Mouse (Mus musculus) CH12.LX (cell line): ENCODE measurements around the gene Clmp. TPM values are rescaled to one million over a fixed set of nuclear protein-coding genes. Genes with fewer than 3 reads are reported as not detected.

Experiments used
- DNase-seq: peaks from one replicate; pipeline ENCODE4 v3.0.0-alpha.2; 2013; ENCODE audit errors: extremely low read depth
- H3K27ac ChIP-seq: 2 replicates; pipeline ENCODE4 v1.5.1; 2012; ENCODE audit warnings: low read depth, mild to moderate bottlenecking, control low read depth, moderate library complexity; ENCODE audit not compliant: insufficient read depth
- H3K27me3 ChIP-seq: replicated peaks from 2 replicates; pipeline ENCODE3; 2012; ENCODE audit warnings: inconsistent platforms
- H3K36me3 ChIP-seq, 2 experiments: replicated peaks in 1 of 2; 2 replicates each; pipeline versions ENCODE3 to v1.6.1; 2012; ENCODE audit warnings: inconsistent platforms in 1 of 2, low read length in 1 of 2, mild to moderate bottlenecking in 1 of 2, mixed read lengths in 1 of 2, moderate library complexity in 1 of 2; ENCODE audit not compliant: control insufficient read depth in 1 of 2, insufficient read depth in 1 of 2
- H3K4me1 ChIP-seq, 2 experiments: 2 replicates each; pipeline ENCODE4 v1.6.1; 2012; ENCODE audit warnings: inconsistent platforms in 1 of 2, moderate library complexity in 1 of 2; ENCODE audit not compliant: insufficient read depth in 2 of 2, control insufficient read depth in 1 of 2
- H3K4me2 ChIP-seq: 2 replicates; pipeline ENCODE4 v1.6.1; 2012; ENCODE audit warnings: low read depth, mild to moderate bottlenecking, control low read depth; ENCODE audit not compliant: poor library complexity, insufficient read depth, severe bottlenecking
- H3K4me3 ChIP-seq, 3 experiments: fragments of 150-350 bp in 1 of 3; sonication (generic) in 1 of 3; replicated peaks in 1 of 3; 2 replicates each; pipeline versions ENCODE3 to v1.5.1; 2011 to 2012; ENCODE audit warnings: low read depth in 2 of 3, low read length in 2 of 3, mild to moderate bottlenecking in 2 of 3, moderate library complexity in 2 of 3, control low read depth in 1 of 3, improper control_type of control experiment in 1 of 3, inconsistent platforms in 1 of 3, mixed read lengths in 1 of 3; ENCODE audit not compliant: poor library complexity in 1 of 3
- H3K79me2 ChIP-seq: replicated peaks from 2 replicates; pipeline ENCODE4 v1.6.1; 2012; ENCODE audit warnings: mild to moderate bottlenecking, moderate library complexity; ENCODE audit not compliant: control insufficient read depth, poor library complexity, insufficient read depth, severe bottlenecking; ENCODE audit errors: extremely low read depth
- H3K9ac ChIP-seq: 2 replicates; pipeline ENCODE4 v1.6.1; 2012; ENCODE audit warnings: low read depth, mild to moderate bottlenecking, control low read depth, moderate library complexity; ENCODE audit not compliant: insufficient read depth
- H3K9me3 ChIP-seq: replicated peaks from 2 replicates; pipeline ENCODE3; 2012; ENCODE audit warnings: low read length, inconsistent platforms, mixed read lengths
- BHLHE40 ChIP-seq: IDR thresholded peaks from 2 replicates; pipeline ENCODE4 v1.6.1; 2011; ENCODE audit warnings: mild to moderate bottlenecking, low read depth, low read length, improper control_type of control experiment
- CHD2 ChIP-seq: IDR thresholded peaks from 2 replicates; pipeline ENCODE4 v1.6.1; 2011; ENCODE audit warnings: low read length, improper control_type of control experiment
- E2F4 ChIP-seq: IDR thresholded peaks from 2 replicates; pipeline ENCODE4 v1.6.1; 2011; ENCODE audit warnings: low read depth, low read length, improper control_type of control experiment; ENCODE audit not compliant: insufficient replicate concordance
- ELF1 ChIP-seq: IDR thresholded peaks from 2 replicates; pipeline ENCODE4 v1.6.1; 2014; ENCODE audit warnings: low read depth, mild to moderate bottlenecking, inconsistent platforms, low read length, improper control_type of control experiment
- IRF4 ChIP-seq: IDR thresholded peaks from 2 replicates; pipeline ENCODE4 v1.6.1; 2014; ENCODE audit warnings: low read depth, mild to moderate bottlenecking, inconsistent platforms, low read length, improper control_type of control experiment
- JUND ChIP-seq: conservative IDR thresholded peaks from 2 replicates; pipeline ENCODE4 v1.6.1; 2011; ENCODE audit warnings: low read depth, low read length, improper control_type of control experiment
- KAT2A ChIP-seq: IDR thresholded peaks from 2 replicates; pipeline ENCODE4 v1.6.1; 2012; ENCODE audit warnings: low read length, improper control_type of control experiment, inconsistent platforms; ENCODE audit not compliant: insufficient replicate concordance
- MAFK ChIP-seq: IDR thresholded peaks from 2 replicates; pipeline ENCODE4 v1.6.1; 2011; ENCODE audit warnings: low read length, improper control_type of control experiment; ENCODE audit not compliant: insufficient replicate concordance
- MAZ ChIP-seq: IDR thresholded peaks from 2 replicates; pipeline ENCODE4 v1.6.1; 2012; ENCODE audit warnings: low read depth, mild to moderate bottlenecking, inconsistent platforms, low read length, improper control_type of control experiment, moderate library complexity
- MEF2A ChIP-seq: IDR thresholded peaks from 2 replicates; pipeline ENCODE4 v1.6.1; 2014; ENCODE audit warnings: low read depth, mild to moderate bottlenecking, inconsistent platforms, low read length, improper control_type of control experiment, borderline replicate concordance
- MXI1 ChIP-seq: IDR thresholded peaks from 2 replicates; pipeline ENCODE4 v1.6.1; 2011; ENCODE audit warnings: mild to moderate bottlenecking, low read depth, low read length, improper control_type of control experiment
- MYC ChIP-seq: IDR thresholded peaks from 2 replicates; pipeline ENCODE4 v1.6.1; 2011; ENCODE audit warnings: low read depth, mild to moderate bottlenecking, improper control_type of control experiment, low read length
- NELFE ChIP-seq: IDR thresholded peaks from 2 replicates; pipeline ENCODE4 v1.6.1; 2011; ENCODE audit warnings: low read depth, low read length, improper control_type of control experiment
- NRF1 ChIP-seq: IDR thresholded peaks from 2 replicates; pipeline ENCODE4 v1.6.1; 2014; ENCODE audit warnings: low read depth, mild to moderate bottlenecking, inconsistent platforms, low read length, improper control_type of control experiment, moderate library complexity
- PAX5 ChIP-seq: IDR thresholded peaks from 2 replicates; pipeline ENCODE4 v1.6.1; 2012; ENCODE audit warnings: low read length, inconsistent platforms, mixed read lengths
- POLR2AphosphoS2 ChIP-seq: IDR thresholded peaks from 2 replicates; pipeline ENCODE4 v1.6.1; 2011; ENCODE audit warnings: low read depth, low read length, improper control_type of control experiment
- RAD21 ChIP-seq: IDR thresholded peaks from 2 replicates; pipeline ENCODE4 v1.6.1; 2011; ENCODE audit warnings: low read depth, mild to moderate bottlenecking, low read length, improper control_type of control experiment, moderate library complexity
- SIN3A ChIP-seq: IDR thresholded peaks from 2 replicates; pipeline ENCODE4 v1.6.1; 2012; ENCODE audit warnings: low read length, improper control_type of control experiment, inconsistent platforms
- SMC3 ChIP-seq: IDR thresholded peaks from 2 replicates; pipeline ENCODE4 v1.6.1; 2011; ENCODE audit warnings: low read depth, low read length, improper control_type of control experiment
- TCF12 ChIP-seq: IDR thresholded peaks from 2 replicates; pipeline ENCODE4 v1.6.1; 2014; ENCODE audit warnings: low read depth, mild to moderate bottlenecking, inconsistent platforms, low read length, improper control_type of control experiment
- UBTF ChIP-seq: IDR thresholded peaks from 2 replicates; pipeline ENCODE4 v1.6.1; 2012; ENCODE audit warnings: low read depth, mild to moderate bottlenecking, inconsistent platforms, low read length, improper control_type of control experiment, moderate library complexity
- USF1 ChIP-seq: IDR thresholded peaks from 2 replicates; pipeline ENCODE4 v1.6.1; 2014; ENCODE audit warnings: low read depth, mild to moderate bottlenecking, inconsistent platforms, low read length, improper control_type of control experiment
- USF2 ChIP-seq: conservative IDR thresholded peaks from 2 replicates; pipeline ENCODE4 v1.6.1; 2011; ENCODE audit warnings: low read depth, low read length, improper control_type of control experiment
- ZKSCAN1 ChIP-seq: IDR thresholded peaks from 2 replicates; pipeline ENCODE4 v1.6.1; 2012; ENCODE audit warnings: low read depth, inconsistent platforms, low read length, improper control_type of control experiment, borderline replicate concordance
- ZMIZ1 ChIP-seq: IDR thresholded peaks from 2 replicates; pipeline ENCODE4 v1.6.1; 2012; ENCODE audit warnings: low read depth, mild to moderate bottlenecking, inconsistent platforms, low read length, improper control_type of control experiment
- ZNF384 ChIP-seq: IDR thresholded peaks from 2 replicates; pipeline ENCODE4 v1.6.1; 2012; ENCODE audit warnings: low read depth, low read length, improper control_type of control experiment, inconsistent platforms
- dilution Hi-C: fragments of 300-500 bp; cut with MboI; formaldehyde crosslinking; loops from 2 replicates; pipeline ENCODE4 v1.14.3; 2020; ENCODE audit warnings: low sequenced_read_pairs; ENCODE audit not compliant: extremely low pct_unique_long_range_greater_than_20kb, extremely low pct_ligation_motif_present
- in situ Hi-C: fragments of 300-500 bp; cut with MboI; formaldehyde crosslinking; loops from 3 replicates; pipeline ENCODE4 v1.14.3; 2019; ENCODE audit warnings: low sequenced_read_pairs, low pct_ligation_motif_present, low pct_unique_long_range_greater_than_20kb, mixed read lengths
- polyA plus RNA-seq: library from polyadenylated mRNA; unstranded; fragments of >175 nt; gene quantifications from 2 replicates; pipeline ENCODE4 v1.2.1, GENCODE M21; 2012; ENCODE audit warnings: low read depth; ENCODE audit not compliant: insufficient read length
- total RNA-seq, 2 experiments: library from RNA; depleted of rRNA; stranded (reverse); fragments of 300-350 nt in 1 of 2; fragments of >200 nt in 1 of 2; gene quantifications; 2 replicates each; pipeline ENCODE4 v1.2.3; 2012 to 2014

Gene Clmp
- total and polyA plus RNA-seq, 3 experiments = not detected

- Histone ChIP-seq H3K4me2 (no peak overlapping the region), H3K9ac (no peak overlapping the region), H3K36me3 (no peaks in the 10 kb centered on the region), H3K4me3 (no peak overlapping the region), H3K79me2 (no peaks in the 10 kb centered on the region), H3K27me3 (peaks cover 4% of the 10 kb centered on the region), H3K9me3 (peaks cover 2% of the 10 kb centered on the region), H3K4me1 (no peaks in the 10 kb centered on the region), H3K27ac (no peak overlapping the region)
- DNase-seq = no peak
- dilution Hi-C loops = no loop called here
- in situ Hi-C loops = no loop called here
- TF ChIP-seq MAZ (no peak), TCF12 (no peak), UBTF (no peak), POLR2AphosphoS2 (no peak), RAD21 (no peak), E2F4 (no peak), NRF1 (no peak), CHD2 (no peak), NELFE (no peak), SIN3A (no peak), MYC (no peak), MAFK (no peak), ELF1 (no peak), KAT2A (no peak), BHLHE40 (no peak), USF2 (no peak), MEF2A (no peak), MXI1 (no peak), IRF4 (no peak), SMC3 (no peak)
Measured at GRCm38 (mm10) chr9:40709141-40709537, 23.4 kb downstream of the Clmp start.

- H3K9ac ChIP-seq = no peak overlapping the region
- H3K4me2 ChIP-seq = no peak overlapping the region
- no peak for DNase-seq
- H3K4me3 ChIP-seq = no peak overlapping the region
- no peaks in the 10 kb centered on the region for H3K4me1 ChIP-seq
- H3K27ac ChIP-seq = no peak overlapping the region
- TF ChIP-seq NELFE (no peak), USF1 (no peak), PAX5 (no peak), KAT2A (no peak), ZMIZ1 (no peak), MXI1 (no peak), ZNF384 (no peak), POLR2AphosphoS2 (no peak), ZKSCAN1 (no peak), JUND (no peak)
- in situ Hi-C loops = no loop called here
- H3K36me3 ChIP-seq = no peaks in the 10 kb centered on the region
- H3K9me3 ChIP-seq = peaks cover 2% of the 10 kb centered on the region
- H3K27me3 ChIP-seq = peaks cover 4% of the 10 kb centered on the region
- no peaks in the 10 kb centered on the region for H3K79me2 ChIP-seq
- dilution Hi-C loops = no loop called here
Measured at GRCm38 (mm10) chr9:40709587-40709986, 23.8 kb downstream of the Clmp start.
